ENCODE assay signal across 20 mouse cellular contexts in genomic region chr14:10013817-10014266, GRCm38 (mm10).
"Had no signal": no experiment of that assay in that cellular context is flagged by ENCODE, and none has a peak within 500 bp of the region (broad histone marks: within the 10 kb centered on the region; RNA-seq: fewer than 3 reads in every experiment).

No protein-coding gene starts in this region.

- H3K4me1 ChIP-seq: limb, embryonic 12.5 days; limb, embryonic 15.5 days; liver, embryonic 12.5 days; liver, embryonic 15.5 days; midbrain, embryonic 12.5 days; midbrain, embryonic 15.5 days; neural tube, embryonic 12.5 days; neural tube, embryonic 15.5 days had no signal

- ATAC-seq: intestine, postnatal 0 days; liver, embryonic 12.5 days; midbrain, embryonic 15.5 days had no signal

- H3K4me2 ChIP-seq: limb, embryonic 12.5 days; limb, embryonic 15.5 days; liver, embryonic 12.5 days; liver, embryonic 15.5 days; midbrain, embryonic 12.5 days; midbrain, embryonic 15.5 days; neural tube, embryonic 12.5 days; neural tube, embryonic 15.5 days had no signal

- H3K27ac ChIP-seq: limb, embryonic 12.5 days; limb, embryonic 15.5 days; liver, embryonic 12.5 days; liver, embryonic 15.5 days; macrophage; midbrain, embryonic 12.5 days; midbrain, embryonic 15.5 days; neural tube, embryonic 12.5 days; neural tube, embryonic 15.5 days; stomach, postnatal 0 days had no signal

- H3K9me3 ChIP-seq: limb, embryonic 12.5 days; limb, embryonic 15.5 days; liver, embryonic 12.5 days; liver, embryonic 15.5 days; midbrain, embryonic 12.5 days; midbrain, embryonic 15.5 days; neural tube, embryonic 12.5 days; neural tube, embryonic 15.5 days had no signal

- H3K36me3 ChIP-seq: limb, embryonic 12.5 days; limb, embryonic 15.5 days; liver, embryonic 12.5 days; liver, embryonic 15.5 days; midbrain, embryonic 12.5 days; midbrain, embryonic 15.5 days; neural tube, embryonic 12.5 days; neural tube, embryonic 15.5 days had no signal

- DNase-seq: kidney, adult 2 months; kidney, postnatal 36 days; left cerebral cortex, postnatal 4 days; right cerebral cortex, adult 18-20 months; right cerebral cortex, postnatal 14 days; right cerebral cortex, postnatal 4 days; thymus, adult 2 months; thymus, postnatal 14 days; thymus, postnatal 4 days had no signal

- H3K4me3 ChIP-seq: limb, embryonic 12.5 days; limb, embryonic 15.5 days; liver, embryonic 12.5 days; liver, embryonic 15.5 days; midbrain, embryonic 12.5 days; midbrain, embryonic 15.5 days; neural tube, embryonic 12.5 days; neural tube, embryonic 15.5 days had no signal

- H3K9ac ChIP-seq: limb, embryonic 12.5 days; limb, embryonic 15.5 days; liver, embryonic 12.5 days; liver, embryonic 15.5 days; midbrain, embryonic 12.5 days; midbrain, embryonic 15.5 days; neural tube, embryonic 12.5 days; neural tube, embryonic 15.5 days had no signal

- H3K27me3 ChIP-seq: limb, embryonic 12.5 days; limb, embryonic 15.5 days; liver, embryonic 12.5 days; liver, embryonic 15.5 days; midbrain, embryonic 12.5 days; midbrain, embryonic 15.5 days; neural tube, embryonic 12.5 days; neural tube, embryonic 15.5 days had no signal
